Comparison of ENCODE assay signal across 10 mouse cellular contexts in genomic region chr4:155245770-155246492, GRCm38 (mm10). TPM values are rescaled to one million over a fixed set of nuclear protein-coding genes. Genes with fewer than 3 reads are reported as not detected.
DNase-seq lines count a peak whose midpoint lies in the region; ATAC-seq and TF ChIP-seq lines count a peak whose summit lies in the region.
"Had no signal": no experiment of that assay in that cellular context is flagged by ENCODE, and none has a peak within 500 bp of the region (broad histone marks: within the 10 kb centered on the region; RNA-seq: fewer than 3 reads in every experiment).

No protein-coding gene starts in this region.

- H3K4me3 ChIP-seq in kidney, embryonic 14.5 days (ENCODE audit: low read length) = no peak overlapping the region
- H3K4me3 ChIP-seq in CH12.LX (replicated peaks in 1 of 3; ENCODE audit: low read depth in 2 of 3, low read length in 2 of 3, poor library complexity in 1 of 3) = no peak overlapping the region
- no peak overlapping the region for H3K4me3 ChIP-seq in kidney, postnatal 0 days (replicated peaks; ENCODE audit: low read depth, low read length)

- ATAC-seq in kidney, embryonic 14.5 days (ENCODE audit: low FRiP score, low TSS enrichment) = no peak
- no peak for ATAC-seq in kidney, postnatal 0 days (replicated peaks; ENCODE audit: low FRiP score, low read depth)

- TF ChIP-seq POLR2A in CH12.LX (IDR thresholded peaks at IDR 0.05; ENCODE audit: low read depth, low read length) = no peak

- H3K4me1 ChIP-seq in kidney, embryonic 14.5 days (ENCODE audit: control insufficient read depth, insufficient read depth, low read length) = peaks cover 19% of the 10 kb centered on the region
- peaks cover 37 to 52% of the 10 kb centered on the region in 2 experiments for H3K4me1 ChIP-seq in CH12.LX (ENCODE audit: control insufficient read depth in 1 of 2, insufficient read depth in 2 of 2)
- H3K4me1 ChIP-seq in kidney, postnatal 0 days (replicated peaks; ENCODE audit: insufficient read depth, low read length) = peaks cover 9% of the 10 kb centered on the region; the same call in 1 of the 2 replicates

- H3K36me3 ChIP-seq in kidney, embryonic 14.5 days (ENCODE audit: control insufficient read depth, insufficient read depth, low read length) = no peaks in the 10 kb centered on the region
- no peaks in the 10 kb centered on the region for H3K36me3 ChIP-seq in CH12.LX (replicated peaks in 1 of 2; ENCODE audit: control insufficient read depth in 1 of 2, insufficient read depth in 1 of 2, low read length in 1 of 2)
- H3K36me3 ChIP-seq in kidney, postnatal 0 days (ENCODE audit: insufficient read depth, low read length) = no peaks in the 10 kb centered on the region

- peaks cover 3% of the 10 kb centered on the region; the same call in 1 of the 2 replicates for H3K9me3 ChIP-seq in kidney, embryonic 14.5 days (ENCODE audit: control insufficient read depth, low read length)
- peaks cover 4% of the 10 kb centered on the region for H3K9me3 ChIP-seq in CH12.LX (replicated peaks; ENCODE audit: low read length)
- no peaks in the 10 kb centered on the region for H3K9me3 ChIP-seq in kidney, postnatal 0 days (replicated peaks; ENCODE audit: low read length)

- WGBS in kidney, embryonic 14.5 days = 58% methylated on average over 6 of the region's 6 CpGs
- 46% methylated on average over 6 of the region's 6 CpGs for WGBS in kidney, postnatal 0 days

- dilution Hi-C loops in CH12.LX (cut with MboI; ENCODE audit: extremely low pct_ligation_motif_present, extremely low pct_unique_long_range_greater_than_20kb, low sequenced_read_pairs) = no loop called here

- peak; percentile 71 for TF ChIP-seq EP300 in CH12.LX (IDR thresholded peaks at IDR 0.05; ENCODE audit: low read length)

- H3K79me2 ChIP-seq in CH12.LX (replicated peaks; ENCODE audit: control insufficient read depth, extremely low read depth, insufficient read depth, poor library complexity, severe bottlenecking) = no peaks in the 10 kb centered on the region

- H3K4me2 ChIP-seq in kidney, embryonic 14.5 days (replicated peaks; ENCODE audit: low read depth, low read length) = no peak overlapping the region
- peak overlapping the region; percentile 41 for H3K4me2 ChIP-seq in CH12.LX (ENCODE audit: insufficient read depth, low read depth, poor library complexity, severe bottlenecking)
- no peak overlapping the region for H3K4me2 ChIP-seq in kidney, postnatal 0 days (ENCODE audit: low read length)

- TF ChIP-seq RAD21 in CH12.LX (IDR thresholded peaks at IDR 0.05; ENCODE audit: low read depth, low read length) = no peak

- TF ChIP-seq CTCF in CH12.LX (conservative IDR thresholded peaks at IDR 0.05 in 1 of 2, IDR thresholded peaks at IDR 0.05 in 1 of 2; ENCODE audit: low read depth in 2 of 2, low read length in 2 of 2) = no peak
- TF ChIP-seq CTCF in kidney, postnatal 0 days (IDR thresholded peaks at IDR 0.05; ENCODE audit: low read depth) = no peak

- in situ Hi-C loops in CH12.LX (cut with MboI; ENCODE audit: low pct_ligation_motif_present, low pct_unique_long_range_greater_than_20kb, low sequenced_read_pairs) = loop anchor here (5.0 to 25.0 kb wide), 4 partner anchors 54 to 361 kb away; partner anchors contain the start of genes Hes5 and Pank4

- peak; percentile 47 for DNase-seq in cerebellum, adult 9-11 months
- no peak for DNase-seq in cerebellum, adult 8-10 months
- peak; percentile 80 for DNase-seq in kidney, adult 11 months
- peak; percentile 50 for DNase-seq in CH12.LX (ENCODE audit: extremely low read depth)
- DNase-seq in kidney, postnatal 0 days (ENCODE audit: low spot score) = no peak
- no peak for DNase-seq in yolk sac, embryonic 10.5 days (ENCODE audit: low spot score)
- no peak for DNase-seq in frontal cortex, postnatal 25 days (ENCODE audit: low spot score in 2 of 2)
- DNase-seq: adrenal gland, postnatal 14 days; lung, postnatal 14 days had no signal

- H3K27me3 ChIP-seq in kidney, embryonic 14.5 days (ENCODE audit: control insufficient read depth, insufficient read depth, low read length) = no peaks in the 10 kb centered on the region
- H3K27me3 ChIP-seq in CH12.LX (replicated peaks) = peaks cover 14% of the 10 kb centered on the region
- H3K27me3 ChIP-seq in kidney, postnatal 0 days (ENCODE audit: insufficient read depth, low read length) = no peaks in the 10 kb centered on the region

- H3K9ac ChIP-seq in kidney, embryonic 14.5 days (ENCODE audit: low read depth, low read length) = no peak overlapping the region
- no peak overlapping the region for H3K9ac ChIP-seq in CH12.LX (ENCODE audit: insufficient read depth, low read depth)
- peak overlapping the region; percentile 35; the same call in 1 of the 2 replicates for H3K9ac ChIP-seq in kidney, postnatal 0 days (ENCODE audit: low read depth, low read length)

- H3K27ac ChIP-seq in kidney, embryonic 14.5 days (ENCODE audit: low read depth, low read length) = no peak overlapping the region
- no peak overlapping the region for H3K27ac ChIP-seq in CH12.LX (ENCODE audit: insufficient read depth, low read depth)
- H3K27ac ChIP-seq in kidney, postnatal 0 days = peak overlapping the region; percentile 55

TF ChIP-seq in CH12.LX, 34 proteins besides CTCF, POLR2A, EP300 and RAD21:
- TF ChIP-seq IRF4 (IDR thresholded peaks at IDR 0.05; ENCODE audit: low read depth, low read length) (peak; percentile 65; the same call in 1 of the 2 replicates), SMC3 (IDR thresholded peaks at IDR 0.05; ENCODE audit: low read depth, low read length) (no peak), MYC (IDR thresholded peaks at IDR 0.05; ENCODE audit: low read depth, low read length) (peak; percentile 50; the same call in 1 of the 2 replicates), PAX5 (IDR thresholded peaks at IDR 0.05; ENCODE audit: low read length) (no peak), TCF12 (IDR thresholded peaks at IDR 0.05; ENCODE audit: low read depth, low read length) (peak; percentile 84), SIN3A (IDR thresholded peaks at IDR 0.05; ENCODE audit: low read length) (no peak), BHLHE40 (IDR thresholded peaks at IDR 0.05; ENCODE audit: low read depth, low read length) (peak; percentile 69), ELF1 (IDR thresholded peaks at IDR 0.05; ENCODE audit: low read depth, low read length) (0 out of 2 replicates have a peak, but pooled peaks have one; percentile 24), ETS1 (conservative IDR thresholded peaks at IDR 0.05; ENCODE audit: low read depth, low read length) (peak; percentile 65), NELFE (IDR thresholded peaks at IDR 0.05; ENCODE audit: low read depth, low read length) (no peak), MEF2A (IDR thresholded peaks at IDR 0.05; ENCODE audit: borderline replicate concordance, low read depth, low read length) (peak; percentile 74), MAZ (IDR thresholded peaks at IDR 0.05; ENCODE audit: low read depth, low read length) (no peak), TBP (conservative IDR thresholded peaks at IDR 0.05; ENCODE audit: low read depth, low read length) (no peak), ZNF384 (IDR thresholded peaks at IDR 0.05; ENCODE audit: low read depth, low read length) (no peak)

RNA-seq across cellular contexts. Expression of gene Faap20, which starts 3.7 kb away (rescaled TPM):
- polyA plus RNA-seq in kidney, embryonic 14.5 days (2014; fragmentation: Nextera tagmentation; extraction: Ambion mirVana) = 63.4 and 73.8 TPM in 2 replicates
- total RNA-seq in CH12.LX (2012; rRNA removed) (42.1 and 45.0 TPM in 2 replicates), CH12.LX (2014; rRNA removed) (24.1 and 31.0 TPM in 2 replicates)
- polyA plus RNA-seq in CH12.LX (2012; ENCODE audit: insufficient read length, low read depth) = 35.7 and 36.4 TPM in 2 replicates
- 77.2 and 80.0 TPM in 2 replicates for polyA plus RNA-seq in kidney, postnatal 0 days (2015; fragmentation: Nextera tagmentation; extraction: Ambion mirVana)

RNA-seq across cellular contexts. Expression of gene Ski, which starts 23.5 kb away (rescaled TPM):
- polyA plus RNA-seq in kidney, embryonic 14.5 days (2014; fragmentation: Nextera tagmentation; extraction: Ambion mirVana) = 24.0 and 24.5 TPM in 2 replicates
- 9.9 and 10.1 TPM in 2 replicates for total RNA-seq in CH12.LX (2012; rRNA removed)
- total RNA-seq in CH12.LX (2014; rRNA removed) = 3.3 and 4.1 TPM in 2 replicates
- polyA plus RNA-seq in CH12.LX (2012; ENCODE audit: insufficient read length, low read depth) = 14.1 and 17.9 TPM in 2 replicates
- polyA plus RNA-seq in kidney, postnatal 0 days (2015; fragmentation: Nextera tagmentation; extraction: Ambion mirVana) = 15.5 TPM in 2 replicates

Comparison
In these comparisons a context has a peak if more than half of its experiments do, and no peak if none do; other contexts are left out.
1. DNase-seq: peak in cerebellum, adult 9-11 months (single experiment), kidney, adult 11 months (single experiment) and CH12.LX (single experiment); none in cerebellum, adult 8-10 months (single experiment), kidney, postnatal 0 days (single experiment), yolk sac, embryonic 10.5 days (single experiment) and frontal cortex, postnatal 25 days (0 of 2).